Mouse (Mus musculus): ENCODE data around the gene Pagr1a.

Pagr1a gene

DNA sequence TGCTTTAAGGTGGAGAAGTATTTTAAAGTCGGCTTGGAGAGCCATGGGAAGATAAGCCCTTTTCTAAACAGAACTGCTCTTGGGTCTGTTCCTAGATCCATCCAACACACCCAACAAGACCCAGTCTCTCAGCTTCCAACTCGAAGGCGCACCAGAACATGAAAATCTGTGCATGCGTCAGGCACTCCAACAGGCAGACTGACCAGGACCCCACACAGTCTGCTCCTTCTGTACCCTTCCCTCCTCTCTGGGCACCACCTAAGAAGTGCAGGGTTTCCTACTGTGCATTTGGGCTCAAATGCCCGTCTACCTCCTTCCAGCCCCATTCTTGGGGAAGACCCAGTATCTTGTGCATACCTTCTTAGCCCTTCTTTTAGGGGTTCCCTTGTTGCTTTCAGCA lies 3.3 kb upstream of the Pagr1a start:
- no peak for DNase-seq

GRCm38 (mm10) chr7:127020031-127020430 lies 2.9 kb upstream of the Pagr1a start:
- peak; percentile 67 for DNase-seq

GRCm38 (mm10) chr7:127019306-127019960 lies 2.3 kb upstream of the Pagr1a start:
- DNase-seq: peak; percentile 73

DNA sequence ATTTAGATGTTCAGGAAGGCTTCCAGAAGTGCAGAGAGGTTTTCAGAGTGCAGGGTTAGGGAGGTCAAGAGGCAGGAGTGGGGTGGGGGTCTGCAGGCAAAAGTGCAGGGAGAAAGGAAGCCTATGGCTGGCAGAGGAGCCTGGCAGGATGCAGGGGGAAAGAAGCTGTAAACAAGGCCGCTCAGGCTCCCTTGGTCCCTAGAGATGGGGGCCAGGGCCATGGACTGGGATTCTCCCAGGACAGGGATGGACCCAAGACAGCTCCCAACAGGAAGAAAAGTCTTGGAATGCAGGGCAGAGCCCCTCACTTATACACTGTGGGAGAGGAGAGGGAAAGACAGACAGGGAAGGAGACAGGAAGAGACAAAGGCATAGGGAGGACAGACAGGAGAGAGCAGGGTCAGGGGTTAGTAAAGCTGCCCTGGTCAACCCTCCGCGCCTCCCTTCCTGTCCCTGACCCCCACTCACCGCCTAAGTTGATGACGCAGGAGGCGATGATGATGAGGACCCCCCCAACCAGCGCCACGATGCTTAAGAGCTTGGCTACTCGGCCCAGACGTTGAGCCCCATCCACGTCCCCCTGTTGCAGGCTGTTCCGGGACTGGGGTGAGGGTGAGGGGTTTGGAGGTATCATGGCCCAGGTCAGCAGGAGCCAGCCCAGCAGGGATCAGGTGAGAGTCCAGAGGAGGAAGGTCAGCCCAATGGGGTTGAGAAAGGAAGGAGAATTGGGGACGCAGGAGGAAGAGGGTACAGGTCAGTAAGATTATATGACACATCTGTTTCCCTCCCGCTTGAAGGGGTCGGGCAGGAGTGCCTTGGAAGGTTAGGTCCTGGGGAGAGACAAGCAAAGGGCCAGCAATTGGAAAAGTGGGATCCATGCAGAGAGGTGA lies 1.5 kb upstream of the Pagr1a start:
- peak; percentile 71 for DNase-seq

DNA sequence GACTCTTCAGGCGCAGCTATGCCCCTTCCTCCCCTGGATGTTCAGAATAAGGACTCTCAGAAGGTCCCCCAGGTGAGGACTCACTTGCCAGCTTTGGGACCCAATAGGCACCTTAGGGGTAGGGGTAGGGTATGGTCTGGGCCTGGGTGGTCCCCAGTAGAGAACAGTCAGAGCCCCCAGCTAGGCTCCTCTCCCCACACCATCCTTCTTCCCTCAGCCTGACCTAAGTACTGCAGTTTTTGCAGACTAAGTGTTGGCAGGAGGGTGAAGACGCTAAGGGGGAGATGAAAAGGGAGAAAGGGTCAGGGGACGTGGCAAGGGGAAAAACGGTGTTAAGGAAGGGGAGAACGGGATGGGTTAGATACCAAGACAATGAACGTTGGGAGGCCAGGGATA lies 796 bp upstream of the Pagr1a start:
- peak; percentile 68 for DNase-seq

DNA sequence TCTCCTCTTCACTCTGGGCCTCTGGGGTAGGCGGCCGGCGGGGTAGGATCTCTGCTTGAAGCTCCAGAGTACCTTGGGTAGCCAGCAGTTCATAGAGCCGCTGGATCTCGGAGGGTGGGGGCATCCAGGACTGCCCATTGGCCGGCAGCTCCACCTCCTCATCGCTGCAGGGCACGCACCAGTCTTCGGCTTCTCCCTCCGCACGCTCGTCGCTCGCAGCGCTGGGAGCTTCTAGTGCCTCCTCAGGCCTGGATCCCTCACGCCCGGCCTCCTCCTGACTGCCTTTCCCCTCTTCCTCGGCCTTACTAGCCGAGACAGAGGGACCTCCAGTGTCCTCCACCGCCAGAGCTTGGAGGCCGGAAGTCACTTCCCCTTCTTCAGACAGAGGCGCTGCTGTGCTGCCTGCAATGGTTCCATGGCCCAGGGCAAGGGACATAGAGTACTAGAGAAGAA lies 640 bp downstream of the Pagr1a start:
- no peak for DNase-seq

- DNase-seq: no peak
These were observed 869 bp downstream of the Pagr1a start, which contains the start of gene Pagr1b for GRCm38 (mm10) chr7:127016481-127016485. Gene Pagr1b, minus strand, starts transcription at chr7:127016484.

DNA sequence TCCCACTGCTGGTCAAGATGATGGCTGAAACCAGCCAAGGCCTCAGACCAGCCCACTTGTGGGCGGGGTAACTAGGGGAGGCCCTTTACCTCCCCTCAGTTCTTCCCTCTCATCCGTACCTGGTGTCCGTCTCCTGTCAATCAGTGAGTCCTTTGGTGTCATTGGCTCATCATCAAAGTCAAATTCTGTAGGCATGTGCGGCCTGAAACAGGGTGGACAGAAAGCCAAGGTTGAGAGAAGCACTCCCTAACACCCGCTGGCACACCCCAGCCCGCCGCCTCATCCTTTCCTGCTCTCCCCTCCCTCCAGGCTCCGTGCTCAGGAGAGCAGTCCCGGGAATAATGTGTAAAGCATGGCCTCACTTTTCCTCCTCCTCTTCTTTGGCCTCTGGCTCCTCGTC lies 1.1 kb downstream of the Pagr1a start:
- DNase-seq: peak; percentile 87

GRCm38 (mm10) chr7:127014993-127015392 lies 2.2 kb downstream of the Pagr1a start:
- DNase-seq: no peak

GRCm38 (mm10) chr7:127014320-127014719 lies 2.8 kb downstream of the Pagr1a start, which contains the start of gene Mvp:
Gene Mvp, minus strand, starts transcription at chr7:127014621.
- peak; percentile 79 for DNase-seq

DNA sequence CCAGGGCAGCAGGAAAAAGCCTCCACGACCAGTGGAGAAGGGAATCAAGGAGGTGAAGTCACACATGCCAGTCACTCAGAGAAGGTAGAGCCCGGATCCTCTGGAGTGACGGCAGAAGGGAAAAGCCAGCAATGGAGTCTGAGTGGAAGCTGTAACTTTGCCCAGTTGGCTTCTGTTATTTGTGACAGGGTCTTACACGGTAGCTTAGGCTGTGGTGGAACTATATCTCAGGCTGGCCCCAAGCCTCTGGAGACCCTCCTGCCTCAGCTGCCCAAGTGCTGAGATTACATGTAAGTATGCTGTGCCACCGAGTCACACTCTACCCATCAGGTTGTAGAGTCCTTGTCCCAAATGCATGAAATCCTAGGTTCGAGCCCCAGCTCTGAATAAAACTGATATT lies 3.8 kb downstream of the Pagr1a start:
- DNase-seq: peak; percentile 63

- DNase-seq: peak; percentile 54
These were observed 4.3 kb downstream of the Pagr1a start for GRCm38 (mm10) chr7:127012845-127013244.

DNA sequence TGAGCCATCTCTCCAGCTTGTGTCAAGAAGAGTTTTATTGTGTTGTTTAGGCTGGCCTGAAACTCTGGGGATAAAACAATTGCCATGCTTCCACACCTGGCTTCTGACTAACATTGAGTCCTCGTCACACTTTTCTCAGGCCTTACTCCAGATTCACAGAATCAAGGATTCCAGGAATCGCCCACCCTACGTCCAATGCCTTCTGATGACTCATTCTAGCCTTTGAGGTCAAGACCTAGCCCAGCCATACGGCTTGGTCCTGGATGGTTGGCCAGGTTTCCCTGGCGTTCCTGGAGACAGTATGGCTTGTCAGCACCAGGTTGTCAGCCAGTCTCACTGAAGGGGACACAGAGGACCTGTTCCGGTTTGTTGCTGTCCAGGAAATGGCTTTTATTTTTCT lies 4.8 kb downstream of the Pagr1a start:
- DNase-seq: peak; percentile 51

- DNase-seq: peak; percentile 67
These were observed 5.4 kb downstream of the Pagr1a start for GRCm38 (mm10) chr7:127011717-127012116.

GRCm38 (mm10) chr7:127011051-127011450 lies 6.1 kb downstream of the Pagr1a start:
- no peak for DNase-seq

- DNase-seq: peak; percentile 81
These were observed 7.7 kb downstream of the Pagr1a start for GRCm38 (mm10) chr7:127009307-127010085.

DNA sequence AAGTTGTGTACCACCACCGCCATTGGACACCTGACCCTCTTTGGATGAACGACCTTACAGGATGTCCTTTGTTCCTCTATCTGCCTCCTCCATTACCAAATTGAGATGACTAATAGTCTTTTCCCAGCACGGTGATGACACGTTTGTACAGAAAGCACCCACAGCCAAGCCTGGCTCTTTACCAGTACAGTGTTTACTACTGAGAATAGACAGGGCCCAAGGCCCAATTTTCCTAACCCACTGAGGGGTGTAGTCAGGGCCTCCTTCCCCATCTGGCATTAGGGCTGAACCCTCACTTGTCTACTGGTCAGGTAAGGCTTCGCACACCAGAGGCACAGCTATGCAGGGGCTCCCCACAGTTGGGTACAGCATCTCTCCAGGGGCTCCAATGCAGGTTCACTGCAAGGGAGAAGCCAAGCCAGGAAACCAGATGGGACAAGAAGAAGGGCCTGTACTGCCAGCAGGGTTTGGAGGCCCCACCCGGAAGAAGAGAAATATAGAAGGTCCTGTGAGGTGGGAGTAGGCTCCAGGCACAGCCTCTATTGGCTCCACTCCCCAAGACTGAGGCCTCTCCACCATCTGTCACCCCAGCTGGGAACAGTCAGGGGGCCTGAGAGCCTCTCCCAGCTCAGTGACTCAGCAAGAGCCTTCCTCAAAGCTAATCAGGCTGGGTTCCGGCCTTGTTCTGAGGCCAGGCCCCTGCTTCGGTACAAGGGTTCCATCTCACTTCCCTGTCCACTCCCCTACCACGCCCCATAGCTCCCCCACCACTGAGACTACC lies 8.7 kb downstream of the Pagr1a start:
- peak; percentile 100 for DNase-seq

- peak; percentile 63 for DNase-seq
These were observed 9.7 kb downstream of the Pagr1a start for GRCm38 (mm10) chr7:127007313-127008024.

DNA sequence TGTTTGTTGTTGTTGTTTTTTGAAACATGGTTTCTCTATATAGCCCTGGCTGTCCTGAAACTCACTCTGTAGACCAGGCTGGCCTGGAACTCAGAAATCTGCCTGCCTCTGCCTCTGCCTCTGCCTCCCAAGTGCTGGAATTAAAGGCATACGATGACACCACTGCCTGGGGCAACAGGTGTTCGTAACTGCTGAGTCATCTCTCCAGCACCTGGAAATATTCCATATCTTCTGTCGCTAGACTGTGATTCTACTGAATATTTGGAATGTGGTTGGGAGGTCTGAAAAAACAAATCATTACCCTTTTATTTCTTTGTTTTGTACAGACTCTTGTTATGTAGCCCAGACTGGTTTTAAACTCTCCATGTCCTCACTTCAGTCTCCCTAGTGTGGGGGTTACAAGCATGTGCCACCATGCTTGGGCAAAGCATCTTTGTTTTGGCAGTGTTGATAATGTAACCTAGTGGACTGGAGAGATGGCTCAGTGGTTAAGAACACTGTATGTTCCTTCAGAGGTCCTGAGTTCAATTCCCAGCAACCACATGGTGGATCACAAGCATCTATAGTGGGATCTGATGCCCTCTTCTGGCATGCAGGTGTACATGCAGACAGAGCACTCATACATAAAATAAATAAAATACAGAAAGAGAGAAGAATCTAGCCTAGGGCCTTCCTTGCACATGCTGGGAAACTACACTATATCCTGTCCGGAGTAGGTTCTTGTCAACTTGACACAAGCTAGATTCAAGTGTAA lies 12.9 kb downstream of the Pagr1a start:
- no peak for DNase-seq

- DNase-seq: no peak
These were observed 13.5 kb downstream of the Pagr1a start for GRCm38 (mm10) chr7:127003620-127004019.

- no peak for DNase-seq
These were observed 17.6 kb downstream of the Pagr1a start for GRCm38 (mm10) chr7:126999568-126999967.

DNA sequence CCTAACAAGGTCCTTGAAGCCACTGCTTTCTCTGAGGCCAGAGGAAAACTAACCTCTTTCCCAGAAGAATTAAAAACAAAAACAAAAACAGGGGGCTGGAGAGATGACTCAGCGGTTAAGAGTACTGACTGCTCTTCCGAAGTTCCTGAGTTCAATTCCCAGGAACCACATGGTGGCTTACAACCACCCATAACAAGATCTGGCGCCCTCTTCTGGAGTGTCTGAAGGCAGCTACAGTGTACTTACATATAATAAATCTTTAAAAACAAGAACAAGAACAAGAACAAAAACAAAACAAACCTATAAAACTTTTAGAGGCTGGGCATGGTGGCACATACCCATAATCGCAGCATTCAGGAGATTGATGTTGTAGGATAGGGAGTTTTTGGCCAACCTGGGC lies 20.7 kb downstream of the Pagr1a start:
- no peak for DNase-seq

Data from cerebellum, adult 9-11 months (tissue).